Mouse (Mus musculus): Measurements from ENCODE around the gene Kcnt2. TPM values are rescaled to one million over a fixed set of nuclear protein-coding genes. Genes with fewer than 3 reads are reported as not detected.

The Kcnt2 gene
- polyA plus RNA-seq, 1 experiment = not detected

- no peaks in the 10 kb centered on the region for H3K4me1 ChIP-seq (ENCODE audit: control insufficient read depth, insufficient read depth, low read length)
- TF ChIP-seq CTCF (IDR thresholded peaks at IDR 0.05; ENCODE audit: control insufficient read depth, insufficient read depth, low read length) (no peak), POLR2A (IDR thresholded peaks at IDR 0.05; ENCODE audit: borderline replicate concordance, control insufficient read depth, low read depth, low read length) (no peak)
- H3K27ac ChIP-seq (ENCODE audit: control insufficient read depth, insufficient read depth, low read depth, low read length, poor library complexity) = no peak overlapping the region
- H3K4me3 ChIP-seq (replicated peaks; ENCODE audit: control insufficient read depth, low read depth, low read length) = no peak overlapping the region
Measured at GRCm38 (mm10) chr1:140548711-140549110, 302.8 kb downstream of the Kcnt2 start.

GRCm38 (mm10) chr1:140560801-140561200, 314.8 kb downstream of the Kcnt2 start:
- H3K4me1 ChIP-seq (ENCODE audit: control insufficient read depth, insufficient read depth, low read length) = no peaks in the 10 kb centered on the region
- no peak overlapping the region for H3K27ac ChIP-seq (ENCODE audit: control insufficient read depth, insufficient read depth, low read depth, low read length, poor library complexity)
- no peak overlapping the region for H3K4me3 ChIP-seq (replicated peaks; ENCODE audit: control insufficient read depth, low read depth, low read length)
- TF ChIP-seq CTCF (IDR thresholded peaks at IDR 0.05; ENCODE audit: control insufficient read depth, insufficient read depth, low read length) (no peak), POLR2A (IDR thresholded peaks at IDR 0.05; ENCODE audit: borderline replicate concordance, control insufficient read depth, low read depth, low read length) (no peak)

- WGBS = 39% methylated on average over 7 of the region's 7 CpGs
- no peak overlapping the region for H3K27ac ChIP-seq (ENCODE audit: control insufficient read depth, insufficient read depth, low read depth, low read length, poor library complexity)
- no peaks in the 10 kb centered on the region for H3K4me1 ChIP-seq (ENCODE audit: control insufficient read depth, insufficient read depth, low read length)
- no peak overlapping the region for H3K4me3 ChIP-seq (replicated peaks; ENCODE audit: control insufficient read depth, low read depth, low read length)
- TF ChIP-seq CTCF (IDR thresholded peaks at IDR 0.05; ENCODE audit: control insufficient read depth, insufficient read depth, low read length) = no peak
- TF ChIP-seq POLR2A (IDR thresholded peaks at IDR 0.05; ENCODE audit: borderline replicate concordance, control insufficient read depth, low read depth, low read length) = no peak
Measured at GRCm38 (mm10) chr1:140572141-140572540, 326.2 kb downstream of the Kcnt2 start.

GRCm38 (mm10) chr1:140578607-140579006, 332.6 kb downstream of the Kcnt2 start:
- Histone ChIP-seq H3K4me1 (ENCODE audit: control insufficient read depth, insufficient read depth, low read length) (no peaks in the 10 kb centered on the region), H3K4me3 (replicated peaks; ENCODE audit: control insufficient read depth, low read depth, low read length) (no peak overlapping the region), H3K27ac (ENCODE audit: control insufficient read depth, insufficient read depth, low read depth, low read length, poor library complexity) (no peak overlapping the region)
- WGBS = 65% methylated on average over 3 of the region's 3 CpGs
- TF ChIP-seq POLR2A (IDR thresholded peaks at IDR 0.05; ENCODE audit: borderline replicate concordance, control insufficient read depth, low read depth, low read length) = no peak
- TF ChIP-seq CTCF (IDR thresholded peaks at IDR 0.05; ENCODE audit: control insufficient read depth, insufficient read depth, low read length) = no peak

GRCm38 (mm10) chr1:140588302-140588701, 342.3 kb downstream of the Kcnt2 start:
- TF ChIP-seq POLR2A (IDR thresholded peaks at IDR 0.05; ENCODE audit: borderline replicate concordance, control insufficient read depth, low read depth, low read length) (no peak), CTCF (IDR thresholded peaks at IDR 0.05; ENCODE audit: control insufficient read depth, insufficient read depth, low read length) (no peak)
- 66% methylated on average over 3 of the region's 3 CpGs for WGBS
- Histone ChIP-seq H3K4me3 (replicated peaks; ENCODE audit: control insufficient read depth, low read depth, low read length) (no peak overlapping the region), H3K4me1 (ENCODE audit: control insufficient read depth, insufficient read depth, low read length) (no peaks in the 10 kb centered on the region), H3K27ac (ENCODE audit: control insufficient read depth, insufficient read depth, low read depth, low read length, poor library complexity) (no peak overlapping the region)

- WGBS = 78% methylated on average over 4 of the region's 4 CpGs
- no peaks in the 10 kb centered on the region for H3K4me1 ChIP-seq (ENCODE audit: control insufficient read depth, insufficient read depth, low read length)
- H3K27ac ChIP-seq (ENCODE audit: control insufficient read depth, insufficient read depth, low read depth, low read length, poor library complexity) = no peak overlapping the region
- no peak for TF ChIP-seq POLR2A (IDR thresholded peaks at IDR 0.05; ENCODE audit: borderline replicate concordance, control insufficient read depth, low read depth, low read length)
- no peak for TF ChIP-seq CTCF (IDR thresholded peaks at IDR 0.05; ENCODE audit: control insufficient read depth, insufficient read depth, low read length)
- H3K4me3 ChIP-seq (replicated peaks; ENCODE audit: control insufficient read depth, low read depth, low read length) = no peak overlapping the region
Measured at GRCm38 (mm10) chr1:140608765-140609297, 362.9 kb downstream of the Kcnt2 start.

- H3K27ac ChIP-seq (ENCODE audit: control insufficient read depth, insufficient read depth, low read depth, low read length, poor library complexity) = no peak overlapping the region
- H3K4me3 ChIP-seq (replicated peaks; ENCODE audit: control insufficient read depth, low read depth, low read length) = no peak overlapping the region
- TF ChIP-seq POLR2A (IDR thresholded peaks at IDR 0.05; ENCODE audit: borderline replicate concordance, control insufficient read depth, low read depth, low read length) (no peak), CTCF (IDR thresholded peaks at IDR 0.05; ENCODE audit: control insufficient read depth, insufficient read depth, low read length) (no peak)
- H3K4me1 ChIP-seq (ENCODE audit: control insufficient read depth, insufficient read depth, low read length) = no peaks in the 10 kb centered on the region
- 58% methylated on average over 1 of the region's 1 CpGs for WGBS
Measured at GRCm38 (mm10) chr1:140613101-140613500, 367.1 kb downstream of the Kcnt2 start.

GRCm38 (mm10) chr1:140614840-140615239, 368.9 kb downstream of the Kcnt2 start:
- Histone ChIP-seq H3K27ac (ENCODE audit: control insufficient read depth, insufficient read depth, low read depth, low read length, poor library complexity) (no peak overlapping the region), H3K4me3 (replicated peaks; ENCODE audit: control insufficient read depth, low read depth, low read length) (no peak overlapping the region)
- WGBS = 81% methylated on average over 2 of the region's 2 CpGs

GRCm38 (mm10) chr1:140618164-140618563, 372.2 kb downstream of the Kcnt2 start:
- H3K27ac ChIP-seq (ENCODE audit: control insufficient read depth, insufficient read depth, low read depth, low read length, poor library complexity) = no peak overlapping the region
- no peak overlapping the region for H3K4me3 ChIP-seq (replicated peaks; ENCODE audit: control insufficient read depth, low read depth, low read length)
- TF ChIP-seq CTCF (IDR thresholded peaks at IDR 0.05; ENCODE audit: control insufficient read depth, insufficient read depth, low read length) (no peak), POLR2A (IDR thresholded peaks at IDR 0.05; ENCODE audit: borderline replicate concordance, control insufficient read depth, low read depth, low read length) (no peak)
- H3K4me1 ChIP-seq (ENCODE audit: control insufficient read depth, insufficient read depth, low read length) = no peaks in the 10 kb centered on the region

More at GRCm38 (mm10) chr1:140614840-140615239, 368.9 kb downstream of the Kcnt2 start:
- no peaks in the 10 kb centered on the region for H3K4me1 ChIP-seq (ENCODE audit: control insufficient read depth, insufficient read depth, low read length)
- TF ChIP-seq POLR2A (IDR thresholded peaks at IDR 0.05; ENCODE audit: borderline replicate concordance, control insufficient read depth, low read depth, low read length) = no peak
- TF ChIP-seq CTCF (IDR thresholded peaks at IDR 0.05; ENCODE audit: control insufficient read depth, insufficient read depth, low read length) = no peak

Data from bone marrow, adult 2 months (tissue).